Comparison of ENCODE assay signal across 18 mouse cellular contexts in genomic region chr17:66516953-66517352, GRCm38 (mm10). TPM values are rescaled to one million over a fixed set of nuclear protein-coding genes. Genes with fewer than 3 reads are reported as not detected.
A peak's percentile ranks its signal among the peaks of the same experiment; 100 is the strongest.
DNase-seq lines count a peak whose midpoint lies in the region; TF ChIP-seq lines count a peak whose summit lies in the region.
"Had no signal": no experiment of that assay in that cellular context is flagged by ENCODE, and none has a peak within 500 bp of the region (broad histone marks: within the 10 kb centered on the region; RNA-seq: fewer than 3 reads in every experiment).

No protein-coding gene starts in this region.

- 69% methylated on average over 4 of the region's 4 CpGs for WGBS in lung, adult 2 months

- no peak for TF ChIP-seq POLR2A in lung, adult 2 months (IDR thresholded peaks at IDR 0.05; ENCODE audit: borderline replicate concordance, extremely low read depth, low read depth, low read length)

- intact Hi-C loops in gastrocnemius, adult 2 months (cut with DNase I), result no loop called here

- peaks cover 8% of the 10 kb centered on the region for H3K4me1 ChIP-seq in lung, adult 2 months (ENCODE audit: control insufficient read depth, insufficient read depth, low read length)

- peak overlapping the region; percentile 95 for H3K27ac ChIP-seq in gastrocnemius, adult 2 months
- H3K27ac ChIP-seq: layer of hippocampus, adult 2 months had no signal

- peak overlapping the region; percentile 85 for H3K4me3 ChIP-seq in gastrocnemius, adult 2 months
- H3K4me3 ChIP-seq in lung, adult 2 months (replicated peaks; ENCODE audit: extremely low read depth, low read depth, low read length), result no peak overlapping the region

- no peak for TF ChIP-seq CTCF in gastrocnemius, adult 2 months (IDR thresholded peaks at IDR 0.05)
- TF ChIP-seq CTCF in lung, adult 2 months (IDR thresholded peaks at IDR 0.05; ENCODE audit: insufficient read depth, low read length), result no peak

- DNase-seq in gastrocnemius, adult 2 months, result peak; percentile 41
- no peak for DNase-seq in gastrocnemius, postnatal 25 days
- DNase-seq in lung, adult 2 months, result peak; percentile 36
- no peak for DNase-seq in lung, postnatal 14 days
- peak; percentile 37 for DNase-seq in lung, postnatal 25 days (ENCODE audit: low spot score)
- DNase-seq in thymus, postnatal 14 days, result peak; percentile 50
- DNase-seq in Muller cell, postnatal 12 days (ENCODE audit: inconsistent ontology term), result no peak
- no peak for DNase-seq in left cerebral cortex, adult 18-20 months (ENCODE audit: low spot score in 2 of 2)
- DNase-seq: adrenal gland, postnatal 36 days; cerebellum, adult 2 months; cerebellum, postnatal 36 days; heart, postnatal 14 days; kidney, adult 18-20 months; kidney, postnatal 10 days; layer of hippocampus, postnatal 36 days; liver, postnatal 0 days; right cerebral cortex, postnatal 4 days had no signal

RNA-seq across cellular contexts. Expression of gene Rab12, which starts 2.6 kb away (rescaled TPM):
- 100 to 1,000 TPM; 189 to 260 TPM for total RNA-seq in gastrocnemius, adult 2 months (2021)
- 100 to 1,000 TPM; 131 to 163 TPM for total RNA-seq in gastrocnemius, postnatal 25 days (2021)
- 45.4 and 53.0 TPM in 2 replicates for polyA plus RNA-seq in lung, adult 2 months (2012; rRNA removed)
- 100 to 1,000 TPM; 113 to 120 TPM for total RNA-seq in left cerebral cortex, adult 18-20 months (2021)

Comparison
In these comparisons a context has a peak if more than half of its experiments do, and no peak if none do; other contexts are left out.
1. DNase-seq: peak in gastrocnemius, adult 2 months (single experiment), lung, adult 2 months (single experiment), lung, postnatal 25 days (single experiment) and thymus, postnatal 14 days (single experiment); none in gastrocnemius, postnatal 25 days (single experiment), lung, postnatal 14 days (single experiment), Muller cell, postnatal 12 days (single experiment) and left cerebral cortex, adult 18-20 months (0 of 2).